Mouse (Mus musculus): ENCODE results near the gene Trak1.

DNA sequence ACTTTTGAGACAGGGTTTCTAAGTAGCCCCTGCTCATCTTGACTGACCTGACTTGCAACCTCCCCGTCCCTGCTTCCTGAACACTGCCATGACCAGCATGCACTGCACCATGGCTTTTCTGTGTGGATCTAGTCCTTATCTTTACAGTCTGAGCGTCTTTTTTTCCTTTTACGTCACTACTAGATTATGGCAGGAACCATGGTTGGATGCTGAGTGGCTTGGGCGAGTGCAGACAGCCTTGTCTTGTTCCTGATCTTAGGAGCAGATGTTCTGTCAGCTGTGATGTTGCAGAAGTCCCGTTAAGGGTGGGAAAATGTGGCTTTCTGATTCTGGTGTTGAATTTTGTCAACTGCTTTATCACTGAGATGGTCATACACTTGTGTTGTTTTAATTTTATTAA lies 34.1 kb downstream of the Trak1 start:
- no peak for TF ChIP-seq EP300 (IDR thresholded peaks at IDR 0.05; ENCODE audit: insufficient read depth, low read depth, low read length)
- TF ChIP-seq CTCF (IDR thresholded peaks at IDR 0.05; ENCODE audit: low read depth, low read length): no peak
- no peak for TF ChIP-seq POLR2A (IDR thresholded peaks at IDR 0.05; ENCODE audit: insufficient read depth, low read length)

All from ES-Bruce4 (cell line).